Mouse (Mus musculus) neural tube, embryonic 12.5 days (tissue): ENCODE data around the gene Cenpe. TPM values are rescaled to one million over a fixed set of nuclear protein-coding genes. Genes with fewer than 3 reads are reported as not detected.

Experiments used
- ATAC-seq: fragments of 200-750 bp; cut with Nextera tagmentation; 2 replicates; pipeline ENCODE4 v1.8.0; 2017; ENCODE audit warnings: low read depth, mild to moderate bottlenecking, moderate TSS enrichment, moderate library complexity; ENCODE audit not compliant: low FRiP score
- H3K27ac ChIP-seq: fragments of 300-500 bp; sonication (generic); 2 replicates; pipeline ENCODE4 v1.5.1; 2016
- H3K27me3 ChIP-seq: fragments of 300-500 bp; sonication (generic); replicated peaks from 2 replicates; pipeline ENCODE4 v1.6.1; 2016; ENCODE audit warnings: mild to moderate bottlenecking
- H3K36me3 ChIP-seq: fragments of 300-500 bp; sonication (generic); 2 replicates; pipeline ENCODE4 v1.6.1; 2016; ENCODE audit warnings: mild to moderate bottlenecking
- H3K4me1 ChIP-seq: fragments of 300-500 bp; sonication (generic); 2 replicates; pipeline ENCODE4 v1.6.1; 2016
- H3K4me2 ChIP-seq: fragments of 300-500 bp; sonication (generic); replicated peaks from 2 replicates; pipeline ENCODE4 v1.6.1; 2016; ENCODE audit warnings: mild to moderate bottlenecking
- H3K4me3 ChIP-seq: fragments of 300-500 bp; sonication (generic); 2 replicates; pipeline ENCODE4 v1.5.1; 2016
- H3K9ac ChIP-seq: fragments of 300-500 bp; sonication (generic); 2 replicates; pipeline ENCODE4 v1.6.1; 2016; ENCODE audit warnings: mild to moderate bottlenecking
- H3K9me3 ChIP-seq: fragments of 300-500 bp; sonication (generic); 2 replicates; pipeline ENCODE4 v1.6.1; 2016; ENCODE audit warnings: mild to moderate bottlenecking
- WGBS: fragments of 180-500 bp; shearing (Covaris S2); methylation state at CpG from one replicate; pipeline ENCODE4 v1.1.7; 2016; 5-methylcytosine and 5-hydroxymethylcytosine counted together
- polyA plus RNA-seq: library from polyadenylated mRNA; unstranded; fragments of >200 nt; fragmentation: Nextera tagmentation; extraction: Ambion mirVana; gene quantifications from 2 replicates; pipeline ENCODE4 v1.2.1, GENCODE M21; 2016

Gene Cenpe
- polyA plus RNA-seq, 1 experiment from 2014 or later = 21.0 TPM

GRCm38 (mm10) chr3:135249104-135249503 lies 36.8 kb downstream of the Cenpe start:
- Histone ChIP-seq H3K4me3 (no peak overlapping the region), H3K4me1 (no peaks in the 10 kb centered on the region), H3K36me3 (peaks cover 66% of the 10 kb centered on the region), H3K9me3 (no peaks in the 10 kb centered on the region), H3K27ac (no peak overlapping the region), H3K4me2 (no peak overlapping the region), H3K9ac (no peak overlapping the region), H3K27me3 (no peaks in the 10 kb centered on the region)
- 86% methylated on average over 6 of the region's 6 CpGs for WGBS
- peak; percentile 66; the same call in 1 of the 2 replicates for ATAC-seq

GRCm38 (mm10) chr3:135251825-135252224 lies 39.5 kb downstream of the Cenpe start:
- no peak overlapping the region for H3K9ac ChIP-seq
- H3K36me3 ChIP-seq = peaks cover 65% of the 10 kb centered on the region
- no peak for ATAC-seq
- no peaks in the 10 kb centered on the region for H3K9me3 ChIP-seq
- H3K4me3 ChIP-seq = no peak overlapping the region
- 93% methylated on average over 6 of the region's 6 CpGs for WGBS
- no peak overlapping the region for H3K4me2 ChIP-seq
- H3K4me1 ChIP-seq = no peaks in the 10 kb centered on the region
- H3K27me3 ChIP-seq = no peaks in the 10 kb centered on the region
- H3K27ac ChIP-seq = no peak overlapping the region

- no peaks in the 10 kb centered on the region for H3K9me3 ChIP-seq
- H3K9ac ChIP-seq = no peak overlapping the region
- ATAC-seq = no peak
- no peaks in the 10 kb centered on the region for H3K27me3 ChIP-seq
- no peak overlapping the region for H3K4me2 ChIP-seq
- no peak overlapping the region for H3K27ac ChIP-seq
- peaks cover 64% of the 10 kb centered on the region for H3K36me3 ChIP-seq
- no peaks in the 10 kb centered on the region for H3K4me1 ChIP-seq
- no peak overlapping the region for H3K4me3 ChIP-seq
Measured at GRCm38 (mm10) chr3:135254784-135255183, 42.4 kb downstream of the Cenpe start.

DNA sequence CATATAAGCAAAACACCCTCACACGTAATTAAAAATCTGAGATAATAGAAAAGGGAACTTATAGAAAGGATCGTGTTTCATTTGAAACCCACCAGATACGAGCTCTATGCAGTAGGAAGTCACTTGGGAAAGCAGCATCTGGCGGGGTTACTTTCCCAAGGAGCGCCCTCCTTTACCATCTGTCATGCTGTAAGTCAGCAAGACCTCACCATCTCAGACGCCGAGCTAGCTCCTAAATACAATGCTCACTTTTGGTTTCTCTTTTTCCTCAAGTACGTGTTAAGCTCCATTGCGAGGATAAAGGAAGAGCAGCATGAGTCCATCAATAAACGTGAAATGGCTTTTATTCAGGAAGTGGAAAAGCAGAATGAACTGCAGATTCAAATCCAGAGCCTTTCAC lies 46.6 kb downstream of the Cenpe start:
- Histone ChIP-seq H3K4me1 (no peaks in the 10 kb centered on the region), H3K9ac (no peak overlapping the region), H3K4me3 (no peak overlapping the region), H3K4me2 (no peak overlapping the region), H3K36me3 (peaks cover 67% of the 10 kb centered on the region), H3K9me3 (no peaks in the 10 kb centered on the region), H3K27me3 (no peaks in the 10 kb centered on the region), H3K27ac (no peak overlapping the region)
- ATAC-seq = no peak
- WGBS = 87% methylated on average over 10 of the region's 10 CpGs

DNA sequence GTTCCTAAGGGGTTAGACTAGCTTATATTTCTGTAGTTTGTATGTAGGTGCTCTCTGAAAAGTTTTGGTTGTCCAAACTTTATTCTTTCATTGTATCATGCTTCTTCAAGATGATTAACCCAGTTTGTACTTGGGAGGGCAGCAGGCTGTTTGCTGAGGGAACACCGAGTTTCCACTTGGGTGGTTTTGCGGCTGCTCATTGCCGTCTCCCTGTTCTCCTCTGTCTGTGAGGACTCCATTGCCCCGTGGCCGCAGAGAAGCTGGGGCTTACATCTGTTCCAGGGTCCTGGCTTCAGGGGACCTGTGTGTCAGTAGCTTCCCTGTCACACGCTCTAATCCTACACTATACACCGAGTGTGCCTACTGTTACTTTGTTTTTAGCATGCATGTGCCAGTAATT lies 47.9 kb downstream of the Cenpe start:
- Histone ChIP-seq H3K27me3 (no peaks in the 10 kb centered on the region), H3K4me3 (no peak overlapping the region), H3K4me2 (no peak overlapping the region), H3K4me1 (no peaks in the 10 kb centered on the region), H3K9ac (no peak overlapping the region), H3K9me3 (no peaks in the 10 kb centered on the region), H3K36me3 (peaks cover 77% of the 10 kb centered on the region), H3K27ac (no peak overlapping the region)
- WGBS = 85% methylated on average over 7 of the region's 7 CpGs
- ATAC-seq = no peak

DNA sequence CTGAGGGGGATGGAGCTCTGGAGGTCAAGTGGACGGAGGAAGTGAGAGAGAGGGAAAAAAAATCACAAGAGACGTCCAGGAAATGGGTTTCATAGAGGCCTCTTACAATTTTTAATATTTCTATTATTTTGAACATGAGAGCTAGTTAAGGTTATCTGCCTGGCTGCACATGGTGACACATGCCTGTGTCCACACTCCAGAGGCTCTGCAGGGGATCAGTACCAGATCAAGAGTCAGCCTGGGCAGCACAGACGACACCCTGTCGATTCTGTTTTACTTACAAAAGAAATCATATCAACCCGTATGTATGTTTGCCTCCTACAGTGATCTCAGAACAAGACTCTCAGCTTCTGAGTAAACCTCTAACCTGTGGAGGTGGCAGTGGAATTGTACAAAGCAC lies 56.3 kb downstream of the Cenpe start:
- no peak for ATAC-seq
- Histone ChIP-seq H3K4me2 (no peak overlapping the region), H3K9me3 (no peaks in the 10 kb centered on the region), H3K4me1 (no peaks in the 10 kb centered on the region), H3K27ac (no peak overlapping the region), H3K9ac (no peak overlapping the region), H3K4me3 (no peak overlapping the region), H3K36me3 (peaks cover 62% of the 10 kb centered on the region), H3K27me3 (no peaks in the 10 kb centered on the region)
- 93% methylated on average over 5 of the region's 5 CpGs for WGBS

DNA sequence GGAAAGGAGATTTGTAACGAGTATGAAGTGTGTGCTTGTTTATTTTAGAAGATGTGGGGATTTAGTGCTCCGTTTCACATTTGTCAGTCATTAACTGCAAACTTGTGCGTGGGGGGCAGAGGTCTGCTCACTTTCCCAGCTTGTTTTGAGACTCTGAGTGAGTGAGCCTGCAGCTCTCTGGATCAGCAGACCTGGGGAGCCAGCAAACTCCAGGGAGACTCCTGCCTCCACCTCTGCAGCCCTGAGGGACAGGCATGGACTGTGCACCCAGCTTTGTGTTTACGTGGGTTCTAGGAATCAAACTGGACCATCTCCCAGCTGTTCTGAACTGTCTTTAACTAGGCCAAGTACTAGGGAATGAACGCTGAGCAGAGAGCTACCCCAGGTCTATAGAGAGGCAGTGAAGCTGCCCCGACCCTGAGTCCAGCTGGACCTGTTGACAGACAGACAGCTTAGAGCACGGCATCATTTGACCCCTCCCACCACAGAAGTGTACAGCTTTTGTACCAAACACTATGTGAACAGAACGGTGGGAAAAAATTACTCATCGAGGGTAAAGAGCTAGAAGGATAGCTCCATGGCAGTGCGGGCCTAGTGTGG lies 57.2 kb downstream of the Cenpe start:
- Histone ChIP-seq H3K9ac (no peak overlapping the region), H3K36me3 (peaks cover 55% of the 10 kb centered on the region), H3K9me3 (no peaks in the 10 kb centered on the region), H3K27me3 (no peaks in the 10 kb centered on the region), H3K4me1 (no peaks in the 10 kb centered on the region), H3K27ac (no peak overlapping the region), H3K4me2 (no peak overlapping the region), H3K4me3 (no peak overlapping the region)
- WGBS = 92% methylated on average over 10 of the region's 10 CpGs
- no peak for ATAC-seq

- ATAC-seq = no peak
- H3K36me3 ChIP-seq = peaks cover 37% of the 10 kb centered on the region
- no peak overlapping the region for H3K9ac ChIP-seq
Measured at GRCm38 (mm10) chr3:135272627-135273026, 60.3 kb downstream of the Cenpe start.

GRCm38 (mm10) chr3:135273047-135273446 lies 60.7 kb downstream of the Cenpe start:
- Histone ChIP-seq H3K4me3 (no peak overlapping the region), H3K9me3 (no peaks in the 10 kb centered on the region), H3K4me2 (no peak overlapping the region), H3K36me3 (peaks cover 37% of the 10 kb centered on the region), H3K9ac (no peak overlapping the region), H3K27me3 (no peaks in the 10 kb centered on the region), H3K27ac (no peak overlapping the region), H3K4me1 (no peaks in the 10 kb centered on the region)
- ATAC-seq = no peak
- WGBS = 91% methylated on average over 13 of the region's 13 CpGs

More at GRCm38 (mm10) chr3:135272627-135273026, 60.3 kb downstream of the Cenpe start:
- no peaks in the 10 kb centered on the region for H3K27me3 ChIP-seq
- no peak overlapping the region for H3K27ac ChIP-seq
- no peaks in the 10 kb centered on the region for H3K9me3 ChIP-seq
- H3K4me3 ChIP-seq = no peak overlapping the region
- 87% methylated on average over 12 of the region's 12 CpGs for WGBS
- no peak overlapping the region for H3K4me2 ChIP-seq
- no peaks in the 10 kb centered on the region for H3K4me1 ChIP-seq

DNA sequence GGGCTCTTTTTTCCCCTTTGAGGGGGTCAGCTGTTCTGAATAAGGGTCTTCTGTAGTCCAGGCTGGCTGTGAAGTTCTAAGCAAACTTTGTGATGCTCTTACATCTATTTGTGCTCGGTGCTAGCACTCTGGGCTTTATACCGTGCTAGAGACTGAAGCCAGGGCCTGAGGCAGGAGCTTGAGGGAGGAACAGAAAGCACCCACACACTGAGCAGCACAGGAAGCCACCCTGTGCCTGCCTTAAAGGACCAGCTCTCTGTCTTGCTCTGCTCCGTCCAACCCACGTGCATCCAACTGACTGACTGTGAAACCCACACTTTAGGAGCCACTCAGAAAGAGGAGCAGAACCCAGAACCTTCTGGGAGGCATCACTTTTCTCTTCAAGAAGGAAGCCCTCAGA lies 67.8 kb downstream of the Cenpe start:
- 0 out of 2 replicates have a peak, but pooled peaks have one; percentile 30 for ATAC-seq
- Histone ChIP-seq H3K4me2 (no peak overlapping the region), H3K27me3 (no peaks in the 10 kb centered on the region), H3K4me3 (no peak overlapping the region), H3K9me3 (no peaks in the 10 kb centered on the region), H3K4me1 (no peaks in the 10 kb centered on the region), H3K9ac (no peak overlapping the region), H3K27ac (no peak overlapping the region), H3K36me3 (no peaks in the 10 kb centered on the region)
- WGBS = 77% methylated on average over 4 of the region's 4 CpGs

GRCm38 (mm10) chr3:135280669-135281415 lies 68.5 kb downstream of the Cenpe start, which contains the start of gene Bdh2:
Gene Bdh2, plus strand, starts transcription at chr3:135281221.
- H3K27ac ChIP-seq = no peak within 1 kb of the TSS
- ATAC-seq = peak; percentile 85
- H3K27me3 ChIP-seq = no peaks in the 10 kb centered on the region
- H3K4me2 ChIP-seq = no peak within 1 kb of the TSS
- no peak within 1 kb of the TSS for H3K4me3 ChIP-seq
- H3K36me3 ChIP-seq = no peaks in the 10 kb centered on the region
- WGBS = 28% methylated on average over 14 of the region's 14 CpGs
- no peaks in the 10 kb centered on the region for H3K9me3 ChIP-seq
- H3K4me1 ChIP-seq = no peaks in the 10 kb centered on the region
- H3K9ac ChIP-seq = no peak within 1 kb of the TSS

DNA sequence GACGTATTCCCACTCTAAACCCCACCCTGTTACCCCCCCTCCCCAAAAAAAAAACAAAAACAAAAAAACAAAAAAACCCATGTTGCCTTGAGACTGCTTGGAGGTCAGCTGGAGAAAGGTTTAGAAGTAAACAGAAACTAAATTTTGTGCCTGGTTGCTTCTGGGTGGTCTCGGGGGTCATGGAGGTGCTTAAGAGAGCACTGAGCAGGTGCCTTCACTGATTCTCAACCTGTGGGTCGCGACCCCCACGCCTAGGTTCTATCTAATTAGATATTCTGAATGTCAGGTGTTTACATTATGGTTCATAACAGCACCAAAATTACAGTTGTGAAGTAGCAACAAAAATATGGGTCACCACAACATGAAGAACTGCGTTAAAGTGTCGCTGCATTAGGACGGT lies 69.4 kb downstream of the Cenpe start:
- H3K9me3 ChIP-seq = no peaks in the 10 kb centered on the region
- no peak overlapping the region for H3K4me3 ChIP-seq
- no peaks in the 10 kb centered on the region for H3K27me3 ChIP-seq
- no peak overlapping the region for H3K9ac ChIP-seq
- H3K27ac ChIP-seq = no peak overlapping the region
- H3K4me1 ChIP-seq = no peaks in the 10 kb centered on the region
- H3K4me2 ChIP-seq = no peak overlapping the region
- no peaks in the 10 kb centered on the region for H3K36me3 ChIP-seq
- ATAC-seq = no peak
- WGBS = 90% methylated on average over 8 of the region's 8 CpGs

DNA sequence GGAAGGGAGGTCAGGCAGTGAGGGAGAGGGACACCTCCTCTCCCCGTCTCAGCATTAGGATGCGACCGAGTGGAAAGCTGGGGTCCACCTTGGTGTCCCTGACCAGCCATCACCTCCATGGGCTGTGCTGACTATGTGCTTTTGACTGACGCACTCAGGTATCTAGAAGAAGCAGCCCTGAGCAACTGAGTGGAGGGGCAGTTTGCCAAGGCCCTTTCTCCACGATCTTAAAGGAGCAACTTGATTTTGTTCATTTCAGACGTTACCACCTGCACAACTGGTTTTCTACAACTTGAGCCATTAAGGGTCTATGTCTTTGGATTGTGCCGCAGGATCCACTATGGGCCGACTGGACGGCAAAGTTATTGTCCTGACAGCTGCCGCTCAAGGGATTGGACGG lies 72.9 kb downstream of the Cenpe start:
- ATAC-seq = no peak
- no peak overlapping the region for H3K4me2 ChIP-seq
- H3K4me3 ChIP-seq = no peak overlapping the region
- H3K9ac ChIP-seq = no peak overlapping the region
- no peaks in the 10 kb centered on the region for H3K36me3 ChIP-seq
- no peak overlapping the region for H3K27ac ChIP-seq
- 87% methylated on average over 11 of the region's 11 CpGs for WGBS
- no peaks in the 10 kb centered on the region for H3K9me3 ChIP-seq
- H3K27me3 ChIP-seq = no peaks in the 10 kb centered on the region
- H3K4me1 ChIP-seq = no peaks in the 10 kb centered on the region
